Mouse (Mus musculus) R1 (cell line): ENCODE data around the gene Hoxb5.

Experiments used
- DNase-seq: peaks from one replicate; pipeline ENCODE4 v3.0.0-alpha.2; 2018; ENCODE audit warnings: low read depth, low spot score

The Hoxb5 gene

DNA sequence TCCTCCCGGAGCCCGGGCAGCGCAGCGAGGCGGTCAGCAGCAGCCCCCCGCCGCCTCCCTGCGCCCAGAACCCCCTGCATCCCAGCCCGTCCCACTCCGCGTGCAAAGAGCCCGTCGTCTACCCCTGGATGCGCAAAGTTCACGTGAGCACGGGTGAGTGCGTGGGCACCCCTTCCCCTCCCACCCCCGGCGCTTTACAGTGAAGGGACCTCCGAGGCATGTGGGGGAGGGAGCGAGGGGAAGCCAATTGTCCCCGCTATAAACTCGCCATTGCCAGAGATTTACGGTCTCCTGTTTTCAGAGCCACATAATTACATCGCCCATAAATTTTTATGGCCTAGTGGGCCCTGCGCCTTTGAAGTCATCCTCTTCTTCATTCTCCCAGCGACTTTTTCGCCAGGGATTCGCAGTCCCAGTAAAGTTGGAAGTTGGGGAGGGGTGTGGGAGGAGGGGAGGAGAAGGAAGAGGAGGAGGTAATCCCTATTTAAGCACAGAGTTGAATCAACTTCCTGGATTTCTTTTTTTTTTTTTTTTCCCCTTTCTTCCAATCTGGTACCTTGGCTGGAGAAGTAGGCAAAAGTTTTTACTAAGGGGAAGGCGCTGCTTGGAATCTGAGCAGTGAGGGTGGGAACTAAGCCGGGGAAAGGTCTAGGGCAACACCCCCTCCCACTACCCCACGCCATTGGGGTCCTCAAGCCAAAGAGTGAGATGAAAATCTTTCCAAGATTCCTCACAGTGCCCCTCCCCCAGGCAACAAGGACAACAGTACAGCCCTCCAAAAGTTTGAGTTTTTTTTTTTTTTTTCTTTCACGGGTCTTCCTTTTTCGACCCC, 16.2 kb downstream of the Hoxb5 start:
- DNase-seq: peak; percentile 56

GRCm38 (mm10) chr11:96319910-96320309, 16.8 kb downstream of the Hoxb5 start:
- DNase-seq: peak; percentile 50

DNA sequence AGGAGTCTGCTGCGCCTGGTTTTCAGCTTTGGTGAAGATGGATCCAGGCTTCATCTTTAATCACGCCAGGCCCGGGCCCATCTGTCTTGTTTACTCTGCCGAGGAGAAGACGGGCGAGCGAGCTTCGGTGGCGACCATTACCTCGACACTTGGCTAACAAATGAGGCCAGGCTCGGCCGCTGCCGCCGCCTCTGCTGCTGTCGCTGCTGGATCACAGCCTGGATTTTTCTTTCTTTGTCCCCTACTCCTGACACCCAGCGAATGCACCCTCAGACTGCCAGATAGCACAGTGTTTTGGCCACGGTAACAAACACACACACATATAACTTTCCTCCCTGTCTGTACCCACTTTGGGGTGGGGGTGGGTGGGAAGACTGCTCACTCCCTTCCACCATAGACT, 17.6 kb downstream of the Hoxb5 start:
- DNase-seq: no peak

- DNase-seq: no peak
These were observed 18.7 kb downstream of the Hoxb5 start for GRCm38 (mm10) chr11:96321846-96322245.

DNA sequence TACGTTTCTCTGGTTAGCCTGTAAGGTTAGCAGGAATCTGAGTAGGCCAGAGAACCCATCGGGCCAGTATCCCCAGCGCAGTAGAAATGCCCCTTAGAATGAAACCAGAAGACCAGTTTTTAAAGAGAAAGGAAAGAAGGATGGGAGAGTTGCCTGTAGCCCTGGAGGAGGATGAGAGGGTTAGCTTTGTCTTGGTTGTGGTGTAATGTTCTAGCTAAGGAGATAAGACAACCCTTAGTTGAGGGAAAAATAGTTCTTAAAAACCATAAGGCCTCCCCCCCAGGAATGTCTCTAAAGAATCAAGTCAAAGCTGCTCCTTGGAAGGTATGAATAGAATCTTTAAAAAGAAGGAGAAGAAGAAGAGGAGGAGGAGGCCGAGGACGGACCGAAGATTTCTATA, 19.6 kb downstream of the Hoxb5 start:
- no peak for DNase-seq

DNA sequence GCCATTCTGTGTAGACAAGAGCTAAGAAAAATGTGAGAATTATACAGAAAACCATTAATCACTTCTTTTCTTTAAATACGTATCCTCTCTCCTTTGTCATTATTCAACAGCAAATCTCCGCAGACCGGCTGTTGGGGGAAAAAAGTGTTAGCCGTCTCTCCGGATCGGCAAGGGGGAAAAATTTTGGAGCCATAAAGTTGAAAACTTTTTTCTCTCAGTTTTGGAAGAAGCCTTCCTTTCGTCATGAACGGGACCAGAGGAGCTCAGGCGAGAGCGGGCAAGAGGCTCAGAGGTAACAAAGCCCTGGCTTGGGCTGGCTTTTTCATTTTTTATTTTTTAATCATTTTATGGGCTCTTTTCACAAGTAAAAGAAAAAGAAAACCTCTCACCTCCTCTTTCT, 20.0 kb downstream of the Hoxb5 start, which contains the start of gene Hoxb3:
Gene Hoxb3 (plus strand): TSS at position 173 of the 400 bp plus-strand sequence.
- no peak for DNase-seq

DNA sequence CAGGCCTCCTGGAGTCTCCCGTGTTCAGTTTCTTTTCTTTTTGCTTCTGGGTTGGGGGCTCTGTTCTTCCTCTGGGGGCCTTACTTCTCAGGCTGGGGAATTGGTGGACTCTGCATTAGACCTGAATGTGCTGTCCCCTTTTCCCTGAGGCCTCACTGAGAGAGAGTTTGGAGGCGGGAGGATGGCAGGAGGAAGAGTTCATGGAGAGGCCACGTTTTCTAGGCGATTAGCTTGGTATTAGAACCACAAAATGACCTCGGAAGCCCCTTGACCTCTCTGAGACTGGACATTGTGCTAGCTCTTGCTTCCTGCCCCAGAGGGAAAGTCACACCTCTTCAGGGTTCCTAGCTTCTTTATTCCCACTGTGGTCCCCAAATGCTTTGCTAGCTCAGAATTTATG, 21.0 kb downstream of the Hoxb5 start:
- DNase-seq: no peak

GRCm38 (mm10) chr11:96324965-96325364, 21.8 kb downstream of the Hoxb5 start:
- no peak for DNase-seq

DNA sequence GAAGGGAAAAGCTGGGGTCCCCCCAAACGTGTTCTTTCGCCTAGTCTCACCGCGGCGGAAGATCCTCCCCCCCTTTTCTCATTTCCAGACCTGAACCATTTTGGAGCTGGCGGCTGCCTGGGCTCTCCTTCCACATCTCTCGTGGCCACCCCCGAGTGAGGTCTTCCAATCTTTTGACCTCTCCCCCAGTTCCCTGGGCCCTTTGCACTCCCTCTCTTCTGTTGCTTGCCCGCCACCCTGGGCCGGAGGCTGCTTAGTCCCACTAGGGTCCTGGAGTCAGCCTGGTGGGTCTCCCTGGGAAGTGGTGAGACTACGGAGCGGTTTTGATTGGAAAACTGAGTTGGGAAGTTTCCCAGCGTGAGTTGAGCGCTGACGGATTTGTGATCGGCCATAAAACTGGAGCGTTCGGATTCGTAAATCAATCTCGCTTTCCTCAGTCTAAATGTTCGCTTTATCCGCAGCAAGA, 22.6 kb downstream of the Hoxb5 start:
- DNase-seq: peak; percentile 47

- no peak for DNase-seq
These were observed 23.6 kb downstream of the Hoxb5 start for GRCm38 (mm10) chr11:96326705-96327104.

DNA sequence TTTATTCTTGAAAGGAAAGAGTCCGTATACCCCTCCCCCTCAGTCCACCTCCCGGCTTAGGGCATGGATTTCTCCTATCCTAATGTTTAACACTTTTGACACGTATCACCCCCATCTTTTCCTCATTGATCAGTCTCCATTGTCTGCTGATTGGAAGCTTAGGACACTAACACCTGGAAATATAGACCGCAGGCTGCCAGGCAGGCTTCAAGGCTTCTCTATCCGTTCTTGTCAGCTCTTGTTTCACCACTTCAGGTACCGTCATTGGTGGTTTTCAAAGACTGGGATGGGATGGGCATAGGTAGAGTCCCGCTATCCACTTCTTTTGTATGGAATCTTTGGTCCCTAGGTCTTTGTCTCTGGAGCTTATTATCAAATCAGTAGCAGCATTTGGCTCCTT, 24.0 kb downstream of the Hoxb5 start:
- no peak for DNase-seq

GRCm38 (mm10) chr11:96327750-96328149, 24.6 kb downstream of the Hoxb5 start:
- no peak for DNase-seq

GRCm38 (mm10) chr11:96328605-96329004, 25.5 kb downstream of the Hoxb5 start:
- no peak for DNase-seq

DNA sequence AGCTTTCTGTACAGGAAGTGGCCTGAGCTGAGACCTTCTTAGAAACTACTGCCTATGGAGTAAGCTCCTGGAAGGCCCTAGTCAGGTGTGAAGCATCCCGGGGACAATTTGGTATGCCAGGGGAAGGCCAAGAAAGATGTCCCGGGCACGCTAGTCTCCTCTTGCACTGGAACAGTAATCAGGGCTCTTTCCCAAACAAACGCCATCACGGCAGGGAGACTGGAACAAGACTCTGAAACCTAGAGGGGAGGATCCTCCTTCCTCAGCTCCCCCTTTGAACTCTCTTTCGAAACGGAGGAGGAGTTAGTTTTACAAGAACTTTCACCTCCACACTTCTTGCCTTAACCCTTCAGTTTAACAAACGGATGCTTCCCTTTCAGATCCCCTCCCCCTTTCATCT, 29.0 kb downstream of the Hoxb5 start:
- DNase-seq: peak; percentile 55

DNA sequence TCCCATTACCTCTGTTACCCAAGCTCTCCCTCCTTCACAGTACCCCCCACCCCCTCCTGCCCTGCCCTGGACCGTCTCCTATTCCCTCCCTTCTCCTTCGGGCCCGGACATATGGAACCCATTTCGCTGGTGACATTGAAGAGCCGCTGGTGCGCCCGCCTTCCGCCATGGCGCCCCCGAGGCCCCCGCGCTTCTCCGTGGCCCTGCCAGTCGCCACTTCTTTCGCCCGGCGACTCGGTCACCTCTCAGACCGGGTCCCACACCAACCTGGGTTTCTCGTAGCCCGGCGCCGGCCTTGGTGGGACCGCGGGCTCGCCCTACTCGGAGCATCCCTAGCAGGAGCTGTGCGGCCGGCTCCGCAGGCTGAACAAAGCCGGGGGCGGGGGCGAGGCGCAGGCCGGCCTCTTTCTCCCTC, 29.5 kb downstream of the Hoxb5 start:
- DNase-seq: no peak

GRCm38 (mm10) chr11:96333241-96334001, 30.3 kb downstream of the Hoxb5 start:
- no peak for DNase-seq

DNA sequence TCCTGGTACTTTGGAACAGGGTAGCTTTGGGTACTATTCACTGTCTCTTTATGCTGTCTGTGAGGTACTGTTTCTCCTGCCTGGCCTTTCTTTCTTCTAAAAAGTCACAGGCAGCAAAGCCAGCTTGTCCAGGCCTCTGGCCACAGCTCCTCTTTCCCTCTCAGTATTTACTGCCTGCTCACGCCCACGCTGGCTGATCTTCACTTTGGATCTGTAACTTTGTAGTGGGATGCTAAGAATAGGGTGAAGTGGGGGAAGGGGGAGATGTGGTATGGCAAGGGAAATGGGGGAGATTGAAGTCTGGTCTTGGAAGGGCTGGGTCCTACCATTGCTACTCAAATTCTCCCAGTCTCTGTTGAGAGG, 30.8 kb downstream of the Hoxb5 start:
- DNase-seq: no peak

DNA sequence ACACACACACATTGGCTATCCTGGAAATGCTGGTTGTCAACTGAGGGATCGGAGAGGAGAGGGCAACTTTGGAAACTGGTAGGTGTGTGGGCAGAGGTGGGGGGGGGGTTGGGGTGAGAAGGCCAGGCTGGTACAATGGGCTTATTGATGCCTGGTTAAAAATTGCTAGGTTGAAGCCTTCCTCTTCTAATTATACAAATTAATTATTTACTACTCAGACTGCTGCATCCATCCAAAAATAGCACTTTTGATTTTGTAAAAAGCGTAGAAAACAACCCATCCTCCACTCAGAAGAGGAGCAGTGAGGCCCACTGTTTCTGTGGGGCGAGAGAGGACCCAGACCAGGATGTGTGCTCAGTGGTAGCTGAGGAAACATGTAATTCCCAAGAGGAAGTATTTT, 31.9 kb downstream of the Hoxb5 start:
- DNase-seq: no peak

GRCm38 (mm10) chr11:96336597-96336996, 33.5 kb downstream of the Hoxb5 start:
- no peak for DNase-seq

GRCm38 (mm10) chr11:96337026-96337425, 33.9 kb downstream of the Hoxb5 start:
- no peak for DNase-seq

GRCm38 (mm10) chr11:96338957-96339855, 36.1 kb downstream of the Hoxb5 start:
- DNase-seq: no peak
